Mouse (Mus musculus) gastrocnemius, postnatal 14 days (tissue): ENCODE measurements around the gene Sh3yl1. TPM values are rescaled to one million over a fixed set of nuclear protein-coding genes. Genes with fewer than 3 reads are reported as not detected.

Experiments
- DNase-seq: peaks from one replicate; pipeline ENCODE4 v3.0.0; 2021; ENCODE audit warnings: mixed read lengths
- intact Hi-C: fragments of 180-260 bp; cut with DNase I; formaldehyde crosslinking; loops from one replicate; pipeline ENCODE4 v1.15.1; 2025; ENCODE audit warnings: low total_unique reads
- long read RNA-seq, 2 experiments: library from polyadenylated mRNA; stranded (forward); transcript quantifications; one replicate each; pipeline ENCODE4 v2.0.0; 2021
- total RNA-seq, 2 experiments: library from RNA; stranded (reverse); gene quantifications; 2 replicates each; pipeline ENCODE4 v1.2.3; 2021

Gene Sh3yl1
- total RNA-seq = 1 to 10 TPM; 1.2 to 1.3 TPM
- long read RNA-seq, experiment 1 = 0 reads
- long read RNA-seq, experiment 2, partial matches to known transcripts = 1 of 1 reads
- long read RNA-seq, experiment 2, other reads (novel, unspliced or antisense) = 0 of 1 reads

DNA sequence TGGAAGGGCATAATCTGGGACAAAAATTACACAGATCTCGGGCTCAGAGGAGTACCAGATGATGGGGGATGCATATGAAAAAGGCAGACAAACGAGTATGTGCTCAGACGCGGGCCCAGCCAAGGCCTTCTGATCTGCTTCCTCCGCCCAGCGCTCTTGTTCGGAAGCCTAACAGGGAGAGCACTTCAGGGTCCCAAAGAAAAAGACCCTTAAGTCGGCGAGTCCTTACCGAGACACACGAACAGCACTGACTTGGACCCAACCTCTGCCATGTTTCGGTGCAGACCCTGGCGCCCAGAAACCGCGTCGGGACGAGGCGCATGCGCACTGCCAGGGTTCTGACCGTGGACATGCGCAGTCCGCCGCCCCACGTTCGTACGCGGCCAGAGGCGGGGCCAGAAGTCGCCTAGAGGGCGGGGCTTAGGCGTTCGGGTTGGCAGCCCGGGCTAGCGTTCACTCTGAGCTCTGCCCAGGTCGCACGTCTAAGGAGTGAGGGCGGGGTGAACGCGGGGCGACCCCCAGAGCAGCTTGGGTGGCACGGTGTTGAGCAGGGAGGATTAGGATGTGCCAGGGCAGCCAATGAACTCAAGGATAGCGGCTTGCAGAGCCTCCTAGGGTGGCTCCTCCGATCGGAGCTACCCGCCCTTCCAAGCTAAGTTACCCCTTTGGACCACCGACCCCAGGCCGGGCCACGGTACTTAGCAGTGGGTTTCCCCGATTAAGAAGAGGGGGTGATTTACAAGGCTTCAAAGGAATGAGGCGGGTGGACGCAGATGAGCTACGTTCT lies at the start of gene Sh3yl1, which contains the start of gene Acp1:
Gene Sh3yl1 (plus strand): TSS at position 408 of the 787 bp plus-strand sequence.
Gene Acp1 (minus strand): TSS at position 329 of the 787 bp plus-strand sequence.
- DNase-seq = peak; percentile 94
- intact Hi-C loops = no loop called here

DNA sequence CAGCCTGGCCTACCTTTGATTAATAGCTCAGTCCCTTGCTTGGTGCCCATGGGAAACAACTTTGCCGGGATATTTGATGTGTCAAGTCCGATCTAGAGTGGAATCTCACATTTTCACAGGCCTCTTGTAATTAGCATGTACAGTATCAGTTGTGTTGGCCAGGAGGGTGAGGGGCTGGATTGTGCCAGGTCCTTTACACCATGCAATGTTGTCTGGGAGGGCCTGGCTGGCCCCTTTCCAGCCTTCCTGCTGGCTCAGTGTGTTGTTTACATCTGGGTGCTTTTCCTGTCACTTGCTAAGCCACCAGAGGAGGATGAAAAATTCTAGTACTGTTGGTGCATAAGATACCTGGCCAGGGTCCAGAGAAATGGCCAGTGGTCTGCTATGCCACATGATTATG lies 47.1 kb upstream of the Sh3yl1 start:
- no peak for DNase-seq
- intact Hi-C loops = no loop called here

DNA sequence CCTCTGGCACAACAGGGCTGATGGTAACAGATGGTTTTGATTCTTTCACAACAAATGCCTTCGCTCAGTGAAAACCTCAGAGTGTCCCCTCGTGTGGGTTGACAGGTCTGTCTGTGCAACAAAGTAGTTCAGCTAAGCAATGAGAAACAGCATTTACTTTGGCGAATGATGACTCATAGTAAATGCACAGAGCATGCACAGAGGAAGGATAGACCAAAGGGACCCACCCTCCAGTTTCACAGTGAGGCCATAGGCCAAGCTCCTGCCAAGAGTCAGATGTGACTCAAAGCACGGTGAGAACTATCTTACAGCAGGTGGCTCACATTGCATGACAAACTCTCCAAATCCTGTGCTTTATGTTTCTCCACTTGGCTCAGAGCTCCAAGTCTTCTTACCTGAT lies 45.7 kb upstream of the Sh3yl1 start:
- DNase-seq = no peak

DNA sequence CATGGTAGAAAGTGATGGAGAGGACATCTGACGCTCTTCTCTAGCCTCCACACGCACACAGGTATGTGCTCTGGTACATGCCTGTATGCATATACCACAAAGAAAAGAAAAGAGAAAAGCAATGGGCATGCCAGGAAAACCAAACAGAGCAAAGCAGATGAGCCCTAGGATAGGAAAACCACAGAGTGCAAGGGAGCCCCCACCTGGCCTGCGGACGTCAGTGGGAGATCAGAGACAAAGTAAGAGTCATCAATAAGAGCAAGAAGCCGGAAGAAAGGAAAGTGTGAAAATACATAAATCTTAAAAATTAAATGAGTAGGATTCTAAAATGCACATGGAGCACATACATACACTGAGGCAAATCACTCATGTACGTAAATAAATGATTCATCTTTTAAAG lies 32.0 kb upstream of the Sh3yl1 start:
- no peak for DNase-seq
- intact Hi-C loops = no loop called here

More for the DNA sequence above, 45.7 kb upstream of the Sh3yl1 start:
- intact Hi-C loops = no loop called here

DNA sequence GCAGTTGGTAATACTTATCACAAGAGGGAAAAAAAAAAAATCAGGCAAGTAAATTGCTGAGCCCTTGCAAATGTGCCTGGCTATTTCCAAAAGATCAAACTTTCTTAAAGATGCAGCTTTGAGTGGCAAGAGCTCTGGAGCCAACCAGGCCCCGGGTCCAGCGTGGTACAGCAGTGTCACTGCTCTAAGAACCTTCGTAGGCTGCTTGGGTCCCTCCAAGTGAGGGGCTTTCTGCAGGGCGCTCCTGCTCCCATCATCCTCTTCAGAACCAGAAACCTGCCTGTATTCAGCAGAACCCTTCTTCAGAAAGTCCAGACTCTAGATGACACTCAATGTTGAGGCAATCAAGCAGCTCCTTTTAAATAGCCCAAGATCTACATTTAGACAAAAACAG lies 27.9 kb upstream of the Sh3yl1 start:
- intact Hi-C loops = no loop called here
- no peak for DNase-seq

DNA sequence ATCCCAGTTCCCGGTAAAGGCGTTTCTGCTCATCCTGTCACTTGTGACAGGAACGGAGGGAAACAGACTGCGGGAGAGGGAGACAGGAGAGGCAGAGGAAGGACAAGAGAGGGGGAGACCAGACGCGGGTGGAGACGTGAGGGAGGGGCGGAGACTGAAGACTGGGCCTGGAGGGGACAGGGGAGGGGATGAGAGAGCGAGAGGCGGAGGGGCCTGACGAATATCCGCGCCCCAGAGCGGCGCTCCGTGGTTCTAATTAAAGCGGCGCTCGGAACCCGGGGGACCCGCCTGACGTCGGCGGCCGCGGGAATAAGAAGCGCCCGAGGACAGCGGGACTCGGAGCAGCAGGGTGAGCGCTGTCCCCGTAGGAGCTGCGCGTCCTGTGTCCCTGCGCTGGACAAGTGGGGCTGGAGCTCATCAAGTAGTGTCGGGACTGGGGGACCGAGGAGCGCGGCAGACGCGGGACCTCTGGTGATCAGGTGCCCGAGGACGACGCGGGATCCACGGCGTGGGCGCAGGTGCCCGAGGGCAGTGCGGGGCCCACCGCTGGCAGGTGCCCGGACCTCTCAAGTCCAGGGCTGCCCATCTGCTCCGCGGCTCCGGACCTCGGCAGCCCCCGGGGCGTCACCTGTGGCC lies 27.4 kb upstream of the Sh3yl1 start, which contains the start of gene Alkal2:
Gene Alkal2 (plus strand): TSS at position 337 of the 636 bp plus-strand sequence.
- DNase-seq = peak; percentile 14
- intact Hi-C loops = no loop called here

DNA sequence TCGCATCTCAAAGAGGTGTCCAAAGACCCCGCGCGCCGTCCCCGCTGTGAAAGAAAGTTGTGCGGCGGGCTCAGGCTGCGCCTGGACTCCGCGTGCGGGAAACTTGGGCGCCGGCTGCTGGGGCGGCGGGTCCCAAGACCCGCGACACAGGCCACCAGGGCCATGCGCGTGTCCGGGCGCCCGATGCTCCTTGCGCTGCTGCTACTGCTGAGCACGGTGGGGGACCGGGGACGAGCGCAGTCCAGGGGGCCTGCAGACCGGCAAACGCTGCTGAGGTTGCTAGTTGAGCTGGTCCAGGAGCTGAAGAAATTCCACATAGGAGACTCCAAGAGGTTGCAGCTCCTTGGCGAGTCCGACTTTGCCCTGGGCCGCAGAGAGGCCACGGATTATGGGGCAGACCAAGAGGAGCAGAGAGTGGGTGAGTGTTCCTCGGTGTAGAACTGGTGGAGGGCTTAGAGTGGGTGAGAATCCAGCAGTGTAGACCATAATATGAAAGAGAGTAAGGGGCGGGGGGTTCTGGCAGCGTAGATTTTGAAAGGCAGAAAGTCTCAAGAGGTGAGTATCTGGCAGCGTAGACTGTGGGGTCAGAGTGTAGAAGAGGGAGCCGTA lies 26.7 kb upstream of the Sh3yl1 start:
- intact Hi-C loops = no loop called here

DNA sequence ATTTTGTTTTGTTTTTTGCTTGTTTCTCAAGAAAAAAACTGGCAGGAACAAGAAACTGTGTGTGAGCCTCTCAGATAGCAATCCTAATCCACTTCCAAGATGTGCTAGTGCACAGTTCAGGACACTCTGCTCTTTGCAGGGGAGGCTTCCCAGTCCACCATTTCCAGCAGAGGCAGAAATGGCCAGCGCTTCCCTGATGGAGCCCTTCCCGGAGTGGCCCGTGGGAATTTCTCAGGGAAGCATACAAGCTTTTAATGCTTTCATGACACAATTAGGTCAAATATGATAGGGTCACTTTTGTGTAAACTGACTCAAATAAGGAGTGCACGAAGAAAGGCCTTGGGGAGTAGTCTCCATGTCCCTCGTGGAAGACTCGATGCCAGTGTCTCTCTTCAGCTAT lies 25.6 kb upstream of the Sh3yl1 start:
- DNase-seq = peak; percentile 23
- intact Hi-C loops = no loop called here

More for the DNA sequence above, 26.7 kb upstream of the Sh3yl1 start:
- no peak for DNase-seq

DNA sequence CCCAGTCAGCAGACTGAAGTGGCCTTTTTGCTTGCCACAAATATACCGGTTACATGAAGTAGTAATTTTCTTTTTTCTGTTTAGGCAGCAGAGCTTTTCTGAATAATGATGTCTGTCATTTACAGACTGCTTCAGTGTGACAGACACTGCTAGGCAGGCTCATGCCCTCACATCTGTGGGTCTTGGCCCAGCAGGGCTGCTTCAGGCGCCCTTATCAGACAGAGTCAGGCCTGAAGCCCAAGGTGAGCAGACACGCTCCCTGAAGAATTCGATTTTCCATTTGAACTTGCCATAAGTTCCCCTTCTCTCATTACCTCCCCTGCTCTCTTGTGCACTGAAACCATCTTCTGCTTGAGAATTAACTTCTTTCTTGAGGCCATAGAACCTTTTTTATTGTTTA lies 23.5 kb upstream of the Sh3yl1 start:
- no peak for DNase-seq
- intact Hi-C loops = no loop called here

DNA sequence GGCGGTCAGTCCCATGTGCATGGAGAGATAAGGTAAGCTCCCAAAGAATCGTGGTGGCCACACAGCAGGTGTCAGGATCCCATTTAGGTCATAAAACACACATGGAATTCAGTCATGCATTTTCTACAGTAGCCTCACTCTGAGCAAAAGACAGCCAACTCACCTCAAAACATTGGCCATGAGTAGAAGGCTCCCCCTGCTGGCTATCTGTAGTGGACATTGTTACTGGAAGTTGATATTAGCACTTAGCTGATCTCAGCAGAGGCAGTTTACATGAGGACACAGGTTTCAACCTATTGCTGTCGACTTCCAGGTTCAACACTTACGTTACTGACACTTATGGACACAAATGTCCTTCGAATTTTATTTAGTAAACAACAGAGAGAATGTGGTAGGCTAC lies 21.4 kb upstream of the Sh3yl1 start:
- intact Hi-C loops = loop anchor here (5.0 kb wide), 1 partner anchor 293 kb away; no protein-coding TSS in a partner anchor

DNA sequence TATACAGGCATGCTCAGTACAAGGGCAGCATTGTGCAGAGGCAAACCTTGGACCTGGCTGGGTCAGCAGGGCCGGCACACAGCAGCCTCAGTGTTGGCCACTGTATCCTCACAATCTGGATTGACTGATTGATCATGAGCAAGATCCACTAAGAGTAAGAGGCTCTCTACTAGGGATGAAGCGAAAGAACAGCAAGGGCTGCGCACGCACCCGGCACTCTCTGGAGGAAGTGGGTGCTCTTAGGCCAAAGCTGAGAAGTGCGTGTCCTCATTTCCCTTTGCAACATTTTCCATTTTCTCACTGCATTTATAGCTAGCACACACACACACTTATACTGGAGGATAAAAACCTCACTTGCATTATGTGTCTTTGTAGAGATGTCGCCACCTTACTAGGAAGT lies 20.0 kb upstream of the Sh3yl1 start:
- no peak for DNase-seq
- intact Hi-C loops = loop anchor here (5.0 kb wide), 1 partner anchor 294 kb away; no protein-coding TSS in a partner anchor

More for the DNA sequence above, 21.4 kb upstream of the Sh3yl1 start:
- DNase-seq = peak; percentile 40

DNA sequence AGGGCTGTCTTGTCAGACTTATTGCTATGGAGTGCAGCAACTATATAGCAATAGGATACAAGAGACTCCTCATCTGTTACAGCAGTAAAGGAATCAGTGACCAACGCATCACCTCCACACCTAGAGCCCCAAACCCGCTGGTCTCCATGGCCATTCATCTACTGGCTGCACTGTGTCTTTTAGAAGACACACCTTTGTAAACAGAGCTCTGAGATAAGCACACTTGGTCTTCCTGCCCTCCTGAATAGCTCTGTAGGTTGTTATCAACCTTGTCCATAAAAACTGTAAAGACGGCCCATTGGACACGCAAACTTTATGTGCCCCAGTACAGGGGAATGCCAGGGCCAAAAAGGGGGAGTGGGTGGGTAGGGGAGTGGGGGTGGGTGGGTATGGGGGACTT lies 14.4 kb upstream of the Sh3yl1 start:
- intact Hi-C loops = no loop called here
- DNase-seq = no peak

DNA sequence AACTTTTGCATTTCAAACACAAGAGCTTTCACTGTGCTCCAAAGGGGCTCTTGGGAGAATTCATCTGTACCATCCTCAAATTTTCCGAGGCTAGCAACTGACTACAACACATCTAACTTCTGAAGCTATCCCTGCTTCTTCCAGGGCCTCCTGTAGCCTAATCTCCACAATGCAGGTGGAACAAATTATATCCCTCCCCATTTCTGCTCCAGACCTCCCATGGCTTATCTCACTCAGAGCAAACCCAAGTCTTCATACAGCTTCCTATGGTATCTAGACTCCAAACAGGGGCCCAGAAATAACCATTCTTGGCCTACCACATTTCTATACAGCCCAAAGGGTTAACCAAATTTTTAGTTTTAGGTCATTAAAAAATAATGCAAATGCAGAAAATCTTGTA lies 2.8 kb upstream of the Sh3yl1 start:
- intact Hi-C loops = no loop called here

DNA sequence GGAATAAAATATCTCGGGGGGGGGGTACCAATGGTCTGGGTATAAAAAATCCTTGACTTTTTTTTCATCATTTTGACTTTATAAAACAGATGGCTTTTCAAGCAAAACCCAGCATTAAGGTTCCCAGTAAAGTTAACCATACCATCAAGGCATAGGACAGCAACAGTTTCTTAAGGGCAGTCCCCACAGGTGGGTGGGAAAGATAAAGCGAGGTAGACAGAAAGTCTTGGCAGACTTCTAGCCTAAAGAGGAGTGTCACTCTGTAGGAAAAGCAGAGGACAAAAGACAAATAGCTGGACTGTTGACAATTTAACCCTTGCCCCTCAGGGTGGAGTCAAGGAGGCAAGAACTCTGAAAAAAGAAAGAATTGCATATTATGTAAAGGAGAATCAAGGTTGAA lies 1.6 kb upstream of the Sh3yl1 start:
- no peak for DNase-seq
- intact Hi-C loops = no loop called here

More for the DNA sequence above, 2.8 kb upstream of the Sh3yl1 start:
- no peak for DNase-seq

DNA sequence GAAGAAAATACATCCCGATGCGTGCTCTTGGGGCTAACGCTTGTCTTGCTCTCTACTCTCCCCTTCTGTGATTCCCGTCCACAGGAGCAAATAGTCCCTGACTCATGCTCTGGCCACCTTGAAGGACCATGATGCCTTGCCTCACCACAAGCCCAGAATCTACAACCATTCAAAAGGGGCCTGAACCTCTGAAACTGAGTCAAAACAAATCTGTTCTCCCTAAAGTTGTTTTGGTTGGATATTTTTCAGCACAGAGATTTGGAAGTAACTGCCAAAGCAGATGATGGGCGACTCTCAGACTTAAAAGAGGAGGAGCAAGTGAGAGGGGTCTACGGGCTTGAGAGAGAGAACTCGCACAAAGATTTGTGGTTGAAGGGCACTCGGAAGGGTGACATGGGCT lies 608 bp upstream of the Sh3yl1 start:
- intact Hi-C loops = no loop called here

DNA sequence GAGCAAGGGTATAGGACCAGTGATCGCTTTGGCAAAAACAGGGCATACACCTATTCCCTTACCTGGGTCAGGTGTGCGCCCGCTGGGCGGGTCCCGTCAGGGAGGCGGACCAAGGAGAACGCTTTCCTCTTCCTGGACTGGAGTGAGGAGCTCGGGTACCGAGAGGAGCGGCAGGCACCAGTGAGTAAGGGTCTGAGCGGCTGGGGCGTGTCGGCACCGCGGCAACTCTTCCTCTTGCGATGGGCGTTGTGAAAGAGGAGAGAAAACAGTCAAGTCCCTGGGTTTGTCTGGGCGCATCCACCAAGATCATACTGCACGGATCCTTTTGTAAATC lies 547 bp downstream of the Sh3yl1 start:
- peak; percentile 6 for DNase-seq
- intact Hi-C loops = no loop called here

More for the DNA sequence above, 608 bp upstream of the Sh3yl1 start:
- no peak for DNase-seq

DNA sequence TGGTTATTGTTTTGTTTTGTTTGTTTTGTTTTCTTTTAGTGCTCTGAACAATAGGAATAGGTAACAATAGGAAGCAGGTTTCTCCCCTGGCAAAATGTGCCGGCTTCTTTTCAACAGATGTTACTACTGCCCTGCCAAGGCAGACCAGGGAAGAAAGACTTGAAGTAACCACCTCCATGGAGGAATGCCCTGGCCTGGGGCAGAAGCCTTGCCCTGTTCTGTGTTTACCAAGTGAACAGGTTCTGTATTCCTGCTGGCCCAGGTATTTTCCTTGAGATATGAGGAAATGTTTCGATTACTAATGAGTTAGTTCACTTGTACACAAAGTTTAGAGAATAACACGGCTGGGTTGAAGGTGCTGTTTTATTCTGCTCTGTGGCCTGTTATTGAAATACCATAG lies 1.4 kb downstream of the Sh3yl1 start:
- DNase-seq = no peak
- intact Hi-C loops = no loop called here

DNA sequence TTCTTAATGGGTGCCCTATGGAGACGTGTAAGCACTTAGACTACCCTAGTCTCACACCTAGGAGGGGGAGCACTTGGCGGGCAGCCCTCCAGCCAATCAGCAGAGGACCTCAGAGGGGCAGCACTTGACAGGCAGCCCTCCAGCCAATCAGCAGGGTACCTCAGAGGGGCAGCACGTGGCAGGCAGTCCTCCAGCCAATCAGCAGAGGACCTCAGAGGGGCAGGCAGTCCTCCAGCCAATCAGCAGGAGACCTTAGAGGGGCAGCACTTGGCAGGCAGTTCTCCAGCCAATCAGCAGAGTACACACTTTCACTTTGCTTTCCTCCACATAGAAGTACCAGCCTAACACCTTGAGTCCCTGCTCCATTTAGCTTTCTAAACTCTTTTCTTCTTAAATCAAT lies 10.9 kb downstream of the Sh3yl1 start:
- no peak for DNase-seq
- intact Hi-C loops = no loop called here

DNA sequence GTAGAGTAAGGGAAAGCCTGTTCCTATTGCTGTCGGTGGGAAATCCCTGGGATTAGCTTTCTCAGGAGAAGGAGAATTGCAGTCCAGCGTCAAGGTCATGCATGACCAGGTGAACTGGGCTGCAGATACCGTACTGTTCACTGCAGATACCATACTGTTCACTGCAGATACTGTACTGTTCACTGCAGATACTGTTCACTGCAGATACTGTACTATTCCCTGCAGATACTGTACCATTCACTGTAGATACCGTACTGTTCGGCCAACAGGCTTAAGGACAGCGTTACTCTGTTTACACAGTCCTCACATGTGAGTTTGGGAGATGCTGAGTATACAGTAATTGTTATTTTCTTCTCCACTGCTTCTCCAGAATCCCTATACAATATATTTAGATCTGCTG lies 16.7 kb downstream of the Sh3yl1 start:
- intact Hi-C loops = no loop called here
- no peak for DNase-seq

DNA sequence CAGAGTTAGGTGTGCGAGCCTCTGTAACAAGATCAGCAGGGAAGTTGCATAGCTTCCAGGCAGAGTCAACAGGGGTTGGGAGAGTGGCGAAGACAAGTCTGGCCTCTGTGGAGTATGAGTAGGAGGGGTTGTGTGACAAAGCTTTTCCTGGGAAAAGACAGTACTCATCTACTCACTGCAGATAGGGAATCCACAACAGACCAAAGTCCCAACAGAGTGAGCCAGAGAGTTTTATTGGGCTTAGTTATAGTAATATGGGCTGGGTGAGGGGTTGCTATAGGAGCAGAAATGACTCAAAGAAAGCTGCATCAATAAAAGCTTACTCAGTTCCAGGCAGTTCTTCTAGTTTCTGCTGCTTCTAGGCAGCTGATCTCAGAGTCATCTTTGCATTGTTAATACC lies 21.8 kb downstream of the Sh3yl1 start:
- intact Hi-C loops = no loop called here
- no peak for DNase-seq
